Mouse (Mus musculus) T-helper 17 cell (primary cell): ENCODE results near the gene Fcor.

ENCODE experiments used
- in situ Hi-C, 2 experiments: fragments of 300-600 bp; cut with MboI, MseI; formaldehyde crosslinking; loops; 1 replicate in 1 of 2; 2 replicates in 1 of 2; pipeline ENCODE4 v1.15.1; 2025; ENCODE audit warnings: high pct_unique_total_duplicates in 2 of 2

The Fcor gene

DNA sequence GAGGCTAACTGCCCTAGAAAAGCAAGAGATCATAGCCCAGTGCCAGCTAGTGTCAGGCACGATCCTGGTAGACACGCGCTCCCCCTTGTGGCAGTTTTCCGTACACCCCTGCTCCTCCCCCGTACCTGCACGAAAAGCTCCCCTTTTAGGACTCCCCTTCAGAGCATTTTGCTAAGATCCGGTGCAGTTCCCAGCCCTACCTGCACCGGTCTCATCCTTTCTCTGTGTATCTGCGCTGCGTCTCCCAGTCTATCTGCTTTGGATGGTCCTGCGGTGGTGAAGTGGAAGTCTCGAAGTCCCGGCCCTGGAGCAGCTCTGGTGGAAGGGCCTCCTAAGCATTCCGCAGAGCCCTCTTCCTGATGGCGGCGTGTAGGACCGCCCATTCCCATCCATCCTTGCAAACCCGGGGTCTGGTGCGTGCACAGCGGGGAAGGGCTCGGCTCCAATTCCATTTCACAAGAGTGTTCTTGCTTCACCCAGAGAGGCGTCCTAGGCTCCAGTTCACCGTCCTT is at the start of gene Fcor:
Fcor (minus strand) TSS at position 383 of the 512 bp plus-strand sequence.
- in situ Hi-C loops, result loop anchor here (5.0 kb wide), 3 partner anchors 35 to 205 kb away; partner anchors contain the start of genes Pex11g (in 1 of the 2) and Stxbp2 (in 1 of the 2)

DNA sequence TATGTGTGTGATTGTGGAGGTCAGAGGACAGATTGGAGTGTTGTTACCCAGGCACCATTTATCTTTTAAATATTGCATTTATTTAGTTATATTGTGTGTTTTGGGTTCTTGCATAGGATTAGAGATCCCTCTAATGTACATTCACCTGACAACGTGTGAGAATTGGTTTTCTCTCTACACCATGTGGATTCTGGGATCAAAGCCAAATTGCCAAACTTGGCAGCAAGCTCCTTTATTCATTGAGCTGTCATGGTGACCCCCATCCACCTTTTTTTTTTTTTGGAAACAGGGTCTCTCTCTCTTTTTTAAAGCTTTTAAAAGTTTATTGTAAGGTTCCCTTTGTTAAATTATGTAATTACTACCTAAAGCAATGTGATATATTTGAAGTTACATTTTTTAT is 48.9 kb upstream of the Fcor start:
- in situ Hi-C loops, result loop anchor here in 1 of 2 experiments (25.0 kb wide), 1 partner anchor 641 kb away; no protein-coding TSS in a partner anchor

DNA sequence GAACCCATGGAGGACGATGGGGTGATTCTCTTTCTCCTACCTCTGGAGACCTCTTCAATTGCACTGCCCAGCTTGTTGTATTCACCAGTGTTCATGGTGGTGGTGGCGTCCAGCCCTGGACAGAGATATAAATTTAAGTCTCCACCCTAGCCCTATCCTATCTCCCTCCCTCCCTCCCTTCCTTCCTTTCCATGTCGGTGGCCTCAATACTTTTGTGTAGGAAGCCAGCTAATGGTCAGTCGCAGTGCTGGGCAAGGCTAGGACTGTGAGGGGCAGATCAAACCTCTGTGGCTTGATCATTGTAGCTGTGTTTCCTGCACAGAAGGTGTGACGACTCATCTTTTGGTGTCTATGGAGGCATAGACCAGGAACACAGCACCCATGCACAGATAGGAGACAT is 48.4 kb upstream of the Fcor start, which contains the start of gene Clec4g:
Clec4g (minus strand) TSS at position 101 of the 400 bp plus-strand sequence.
- in situ Hi-C loops, result loop anchor here in 1 of 2 experiments (25.0 kb wide), 1 partner anchor 642 kb away; no protein-coding TSS in a partner anchor

DNA sequence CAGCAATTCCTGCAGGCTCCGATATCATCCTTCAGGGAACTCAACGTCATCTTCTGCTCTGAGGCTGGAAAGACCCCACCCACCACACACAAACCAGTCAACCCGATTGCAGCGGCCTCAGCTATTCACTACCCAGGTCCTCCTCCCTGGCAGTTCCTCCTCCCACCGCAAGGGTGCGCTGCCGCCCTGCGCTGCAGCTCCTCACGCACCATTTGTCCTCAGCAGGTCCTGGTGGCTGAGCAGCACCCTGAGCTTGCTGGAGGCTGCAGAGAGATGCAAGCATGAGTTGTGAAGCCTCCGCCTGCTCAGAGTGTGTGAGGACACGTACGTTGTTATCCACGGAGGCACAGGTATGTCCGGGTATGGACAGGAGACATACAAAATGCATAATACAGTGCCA is 46.4 kb upstream of the Fcor start:
- in situ Hi-C loops, result loop anchor here in 1 of 2 experiments (25.0 kb wide), 1 partner anchor 644 kb away; no protein-coding TSS in a partner anchor

DNA sequence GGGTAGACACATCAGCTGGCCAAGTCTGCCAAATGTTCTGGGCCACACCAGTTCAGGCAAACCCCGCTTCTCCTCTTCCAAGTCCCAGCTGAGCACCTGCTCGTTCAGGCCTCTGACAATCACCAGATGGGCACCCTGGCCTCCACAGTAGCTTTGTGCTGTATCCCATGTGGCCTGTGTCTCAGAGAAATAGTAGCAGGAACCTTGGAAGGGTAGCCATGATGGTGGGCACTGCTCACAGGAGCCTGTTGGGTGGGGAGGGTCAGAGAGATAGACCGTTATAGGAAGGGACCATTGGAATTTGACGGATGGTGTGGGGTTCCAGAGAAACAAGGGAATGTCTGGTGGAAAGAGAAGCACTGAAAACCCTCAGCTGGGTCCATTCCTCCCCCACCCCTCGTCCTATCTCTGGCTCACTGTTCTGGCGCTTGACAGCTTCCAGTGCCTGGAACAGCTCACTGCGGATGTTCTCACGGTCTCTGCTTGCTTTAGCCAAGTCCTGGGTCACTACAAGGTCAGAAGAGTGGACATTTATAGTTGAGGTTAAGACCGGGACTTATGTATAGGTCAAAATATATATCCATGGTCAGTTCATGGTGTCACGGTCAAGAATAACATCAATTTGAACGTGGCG is 45.3 kb upstream of the Fcor start:
- in situ Hi-C loops, result loop anchor here in 1 of 2 experiments (25.0 kb wide), 1 partner anchor 645 kb away; no protein-coding TSS in a partner anchor

DNA sequence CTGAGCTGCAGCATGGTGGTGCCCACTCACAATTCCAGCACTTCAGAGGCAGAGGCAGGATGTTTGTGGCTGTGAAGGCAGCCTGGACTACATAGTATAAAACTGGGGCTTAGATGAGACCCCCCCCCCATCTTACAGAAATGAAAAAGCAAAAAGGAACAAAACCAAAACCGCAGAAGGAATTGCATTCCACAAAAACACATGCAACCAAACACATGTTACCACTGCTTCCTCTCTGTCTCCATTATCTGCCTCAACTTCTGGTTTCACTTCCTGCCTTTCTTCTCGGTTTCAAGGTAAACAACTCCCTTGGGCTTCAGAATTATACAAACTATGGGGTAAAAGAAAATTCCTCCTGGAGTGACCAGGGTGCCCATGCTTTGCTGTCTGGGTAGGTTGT is 39.5 kb upstream of the Fcor start:
- in situ Hi-C loops, result loop anchor here in 1 of 2 experiments (25.0 kb wide), 1 partner anchor 651 kb away; no protein-coding TSS in a partner anchor

DNA sequence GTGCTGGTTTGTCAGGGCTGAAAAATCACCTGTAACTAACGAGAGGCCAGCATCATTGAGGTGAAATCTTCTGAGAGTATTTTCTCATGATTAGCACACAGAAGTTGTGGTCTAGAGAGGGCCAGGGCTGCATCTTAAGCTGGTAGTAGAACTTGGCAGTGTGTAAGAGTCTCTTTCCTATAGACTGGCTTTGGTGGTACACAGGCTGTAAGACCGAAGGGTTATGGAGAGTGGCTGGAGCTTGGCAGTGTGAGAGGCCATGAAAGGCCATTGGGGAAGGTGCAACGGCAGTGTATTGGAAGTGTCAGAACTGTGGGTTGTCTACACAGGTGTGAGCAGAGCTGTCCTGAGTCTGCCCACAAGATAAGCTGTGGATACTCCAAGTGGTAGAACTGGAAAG is 38.1 kb upstream of the Fcor start:
- in situ Hi-C loops, result loop anchor here in 1 of 2 experiments (25.0 kb wide), 1 partner anchor 652 kb away; no protein-coding TSS in a partner anchor

DNA sequence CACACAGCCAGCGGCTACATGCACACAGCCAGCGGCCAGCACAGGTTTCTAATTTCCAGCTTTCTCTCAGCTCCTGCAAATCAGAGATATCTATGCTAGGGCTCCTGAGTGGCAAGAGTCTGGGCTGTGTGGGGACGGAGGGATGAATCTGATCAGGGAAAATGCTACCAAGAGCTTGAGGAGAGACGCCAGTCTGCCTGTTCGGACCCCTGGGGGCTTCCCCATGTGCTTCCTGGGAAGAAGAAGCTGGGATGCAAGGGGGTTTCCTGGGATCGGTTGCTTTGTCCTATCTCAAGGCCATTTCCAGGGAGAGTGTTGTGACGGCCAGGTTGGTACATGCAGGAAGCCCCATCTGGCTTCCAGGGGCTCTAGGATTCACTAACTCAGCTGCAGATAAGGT is 35.4 kb upstream of the Fcor start:
- in situ Hi-C loops, result loop anchor here in 1 of 2 experiments (25.0 kb wide), 1 partner anchor 655 kb away; no protein-coding TSS in a partner anchor

DNA sequence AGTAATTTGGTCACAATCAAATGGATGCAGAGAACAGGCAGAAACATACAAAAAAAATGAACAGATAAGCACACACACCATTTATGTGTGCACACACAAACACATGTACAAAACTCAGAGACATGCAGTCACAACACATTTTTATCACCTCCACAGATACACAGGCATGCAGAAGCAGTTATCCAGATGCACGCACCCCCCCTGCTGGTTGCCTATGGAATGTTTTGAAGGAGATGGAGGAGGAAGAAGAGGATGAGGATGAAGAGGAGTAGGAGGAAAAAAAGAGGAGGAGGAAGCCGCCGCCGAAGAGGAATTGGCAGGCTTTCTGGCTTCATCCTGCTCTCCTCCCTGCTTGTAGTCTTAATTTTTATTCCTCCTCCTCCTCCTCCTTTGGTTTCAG is 33.5 kb upstream of the Fcor start:
- in situ Hi-C loops, result loop anchor here in 1 of 2 experiments (25.0 kb wide), 1 partner anchor 657 kb away; no protein-coding TSS in a partner anchor

DNA sequence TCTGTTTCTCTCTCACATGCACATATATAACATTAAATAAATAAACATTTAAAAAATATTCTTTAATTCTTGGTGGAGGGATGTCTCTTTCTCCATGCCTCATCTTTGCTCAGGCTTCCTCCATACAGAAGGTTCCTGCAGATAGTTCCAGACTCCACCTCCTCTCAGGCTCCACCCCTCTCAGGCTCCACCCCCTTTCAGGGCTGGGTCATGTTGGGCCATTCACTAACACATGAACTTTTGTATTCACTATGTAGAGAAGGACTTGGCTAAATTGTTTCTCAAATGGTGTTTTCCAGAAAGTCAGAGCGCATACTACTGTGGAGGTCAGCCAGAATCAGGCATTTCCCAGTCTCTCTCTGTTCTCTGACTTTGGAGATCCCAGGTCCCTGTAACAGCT is 29.3 kb upstream of the Fcor start:
- in situ Hi-C loops, result loop anchor here in 1 of 2 experiments (25.0 kb wide), 1 partner anchor 661 kb away; no protein-coding TSS in a partner anchor

DNA sequence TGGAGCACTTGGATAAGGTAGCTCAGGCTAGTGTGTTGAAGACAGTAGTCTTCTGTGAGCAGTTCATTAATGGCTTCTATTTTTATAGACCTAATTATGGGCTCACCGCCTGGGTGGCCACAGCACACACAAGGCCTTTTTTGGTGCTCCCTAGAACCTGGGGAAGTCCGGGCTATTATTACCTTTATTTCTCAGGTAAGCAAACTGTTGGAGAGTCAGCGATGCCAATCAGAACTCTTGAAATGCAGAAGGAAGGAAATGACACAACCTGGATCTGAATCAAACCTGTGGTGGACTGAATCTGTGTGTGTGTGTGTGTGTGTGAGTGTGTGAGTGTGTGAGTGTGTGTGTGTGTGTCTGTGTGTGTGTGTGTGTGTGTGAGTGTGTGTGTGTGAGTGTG is 22.0 kb upstream of the Fcor start, which contains the start of gene Fcer2a:
Fcer2a (minus strand) TSS at position 55 of the 400 bp plus-strand sequence.
- in situ Hi-C loops, result loop anchor here in 1 of 2 experiments (10.0 kb wide), 1 partner anchor 671 kb away; no protein-coding TSS in a partner anchor

DNA sequence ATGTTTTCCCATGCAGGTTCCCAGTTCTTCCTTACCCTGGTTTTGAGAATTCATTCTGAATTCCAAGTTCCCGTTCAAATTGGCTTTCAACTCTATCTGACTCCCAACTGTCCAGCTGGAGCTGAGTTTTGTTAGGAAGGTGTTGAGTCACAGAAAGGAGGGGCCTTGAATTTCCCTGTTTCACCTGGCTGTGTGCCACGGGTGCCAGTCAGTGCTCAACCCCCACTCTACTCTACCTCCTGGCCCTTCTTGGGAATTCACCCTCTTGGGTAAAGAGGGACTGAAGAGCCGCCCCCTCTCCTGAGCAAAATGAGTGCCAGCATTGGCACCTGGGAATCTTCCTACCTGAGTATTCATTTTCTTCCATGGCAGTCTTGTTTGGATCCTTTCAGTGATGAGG is 18.6 kb upstream of the Fcor start:
- in situ Hi-C loops, result loop anchor here in 1 of 2 experiments (10.0 kb wide), 1 partner anchor 674 kb away; no protein-coding TSS in a partner anchor

DNA sequence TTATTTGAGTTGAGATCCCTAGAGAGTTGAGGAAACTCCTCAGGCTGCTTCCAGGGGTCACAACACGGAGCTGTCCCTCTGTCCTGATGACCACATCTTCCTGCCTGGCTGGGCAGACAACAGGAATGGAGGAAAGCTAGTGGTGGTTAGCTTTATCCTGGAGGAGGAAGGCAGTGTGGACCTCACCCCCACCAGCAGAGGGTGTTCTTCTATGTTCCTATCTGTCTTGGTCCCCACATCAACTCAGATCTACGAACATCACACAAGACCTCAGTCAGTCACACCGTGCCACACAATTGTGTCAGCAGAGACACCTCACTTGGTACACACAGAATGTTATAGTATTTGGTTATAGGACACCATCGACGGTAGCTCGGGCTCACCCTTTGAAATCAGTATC is 15.4 kb upstream of the Fcor start:
- in situ Hi-C loops, result no loop called here

DNA sequence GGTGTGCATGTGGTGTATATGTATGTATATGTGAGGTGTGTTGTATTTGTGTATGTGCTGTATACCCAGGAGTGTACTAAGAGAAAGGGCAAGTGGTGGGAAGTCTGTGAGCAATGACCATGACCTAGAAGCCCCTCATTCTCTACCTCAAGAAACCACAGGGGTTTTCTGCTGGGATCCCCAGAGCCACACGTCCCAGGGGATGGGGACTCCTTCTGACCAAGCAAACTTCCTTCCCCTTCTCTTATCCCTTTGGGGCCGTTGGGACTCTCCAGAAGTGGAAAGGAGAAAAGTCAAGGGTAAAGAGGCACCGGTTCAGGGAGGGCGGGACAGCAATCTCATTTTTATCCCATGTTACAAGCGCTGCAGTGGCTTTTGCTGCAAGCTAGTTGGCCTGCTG is 13.3 kb upstream of the Fcor start:
- in situ Hi-C loops, result no loop called here

DNA sequence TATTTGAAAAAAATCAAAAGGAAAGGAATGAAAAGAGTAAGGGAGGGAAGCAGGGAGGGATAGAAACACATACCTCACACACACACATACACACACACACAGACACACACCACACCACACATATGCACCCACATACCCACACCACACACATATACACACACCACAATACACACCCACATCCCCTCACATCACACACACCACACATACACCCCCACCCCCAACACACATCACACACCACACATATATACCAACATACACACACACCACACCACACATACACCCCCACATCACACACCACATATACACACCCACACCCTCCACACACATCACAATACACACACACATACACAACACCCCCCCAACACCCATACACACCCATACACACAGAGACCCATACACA is 12.4 kb upstream of the Fcor start:
- in situ Hi-C loops, result no loop called here

DNA sequence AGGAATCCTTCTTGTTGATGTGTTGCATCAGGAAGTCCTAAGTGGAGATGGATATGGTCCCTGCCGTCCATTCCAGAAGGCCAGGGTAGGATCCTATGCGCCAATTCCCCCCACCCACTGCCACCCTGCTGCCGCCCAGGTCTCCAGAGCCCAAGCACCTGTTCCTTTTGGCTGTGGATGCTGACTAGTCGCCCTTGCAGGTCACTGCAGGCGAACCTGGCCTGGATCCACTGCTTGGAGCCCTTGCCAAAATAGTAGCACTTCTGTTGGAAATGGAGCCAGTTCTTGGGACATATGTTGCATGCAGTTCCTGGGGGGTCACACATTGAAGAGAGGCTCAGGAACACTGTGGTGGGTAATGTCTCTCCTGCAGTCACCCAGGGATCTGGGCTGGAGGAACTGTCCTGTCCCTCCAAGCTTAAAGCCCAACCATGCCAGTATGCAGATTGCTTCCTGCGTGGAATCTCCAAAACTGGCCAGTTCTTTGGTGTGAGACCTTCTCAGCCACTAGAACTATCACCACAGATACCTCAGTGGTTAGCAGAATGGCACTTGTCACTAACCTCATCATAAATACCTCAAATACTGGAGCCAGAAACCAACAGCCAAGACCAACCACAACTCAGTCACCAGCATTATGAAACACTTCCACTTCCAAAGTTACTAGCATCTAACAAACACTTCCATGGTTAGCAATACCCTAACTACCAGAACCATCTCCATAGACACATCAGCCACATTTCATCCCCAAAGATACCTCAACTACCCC is 11.4 kb upstream of the Fcor start:
- in situ Hi-C loops, result no loop called here

DNA sequence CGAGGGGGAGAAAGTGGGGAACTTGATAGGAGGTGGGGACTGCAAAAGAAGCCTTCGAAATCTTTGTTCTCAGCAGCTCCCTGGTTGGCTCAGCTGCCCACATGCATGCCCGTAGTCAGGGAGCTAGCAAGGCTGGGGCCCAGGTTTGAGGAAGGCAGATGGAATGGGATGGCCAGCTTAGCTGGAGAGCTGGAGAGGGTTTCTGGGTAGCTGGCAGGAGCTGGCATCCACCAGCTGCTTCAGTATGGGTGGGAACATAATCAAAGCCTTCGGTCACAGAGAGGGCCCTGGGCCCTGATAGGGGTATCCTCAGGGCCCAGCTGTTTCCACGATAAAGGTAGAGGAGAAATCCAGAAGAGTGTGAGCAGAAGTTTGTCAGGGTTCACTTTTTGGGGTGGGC is 10.3 kb upstream of the Fcor start:
- in situ Hi-C loops, result no loop called here

DNA sequence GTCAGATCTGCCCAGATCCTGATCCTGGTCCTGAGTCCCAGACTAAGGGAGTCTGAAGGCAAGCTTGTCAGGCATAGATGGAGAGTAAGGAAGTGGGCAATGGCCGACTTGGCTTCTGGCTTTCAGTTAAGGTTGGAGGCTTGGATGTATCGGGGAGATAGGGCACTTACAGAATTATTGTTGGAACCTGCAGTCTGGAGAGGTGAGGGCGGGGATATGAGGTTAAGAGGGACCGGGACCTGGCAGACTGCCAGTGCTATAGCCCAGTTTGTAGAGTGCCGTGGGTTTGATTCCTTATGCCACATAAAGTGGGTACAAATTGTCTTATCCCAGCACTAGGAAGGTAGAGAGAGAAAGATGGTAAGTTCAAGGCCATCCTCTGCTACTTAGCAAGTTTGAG is 7.5 kb upstream of the Fcor start:
- in situ Hi-C loops, result loop anchor here (5.0 kb wide), 2 partner anchors 212 to 322 kb away; partner anchors contain the start of gene Pex11g (in 1 of the 2)

DNA sequence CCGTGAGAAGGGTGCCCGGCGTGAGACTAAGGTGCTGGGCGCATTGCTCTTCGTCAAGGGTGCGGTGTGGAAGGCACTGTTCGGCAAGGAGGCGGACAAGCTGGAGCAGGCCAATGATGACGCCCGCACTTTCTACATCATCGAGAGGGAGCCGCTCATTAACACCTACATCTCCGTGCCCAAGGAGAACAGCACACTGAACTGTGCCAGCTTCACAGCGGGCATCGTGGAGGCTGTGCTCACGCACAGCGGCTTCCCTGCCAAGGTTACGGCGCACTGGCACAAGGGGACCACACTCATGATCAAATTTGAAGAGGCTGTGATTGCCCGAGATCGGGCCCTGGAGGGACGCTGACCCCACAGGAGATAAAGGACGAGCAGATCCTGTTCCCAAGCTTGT is 7.1 kb upstream of the Fcor start:
- in situ Hi-C loops, result loop anchor here (5.0 kb wide), 2 partner anchors 212 to 322 kb away; partner anchors contain the start of gene Pex11g (in 1 of the 2)

DNA sequence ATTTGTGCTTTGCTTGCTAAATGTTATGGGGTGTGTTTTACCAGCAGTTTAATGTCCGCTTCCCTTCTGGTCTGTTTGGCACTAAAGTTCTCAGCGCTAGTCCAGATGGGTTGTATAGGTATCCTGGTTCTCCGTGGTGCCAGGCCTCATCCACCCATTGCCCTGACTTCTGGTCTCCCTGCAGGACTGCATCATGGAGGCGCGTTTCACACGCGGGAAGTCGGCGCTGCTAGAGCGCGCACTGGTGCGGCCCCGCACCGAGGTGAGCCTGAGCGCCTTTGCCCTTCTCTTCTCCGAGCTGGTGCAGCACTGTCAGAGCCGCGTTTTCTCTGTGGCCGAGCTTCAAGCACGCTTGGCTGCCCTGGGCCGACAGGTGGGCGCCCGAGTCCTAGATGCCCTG is 6.7 kb upstream of the Fcor start:
- in situ Hi-C loops, result loop anchor here (5.0 kb wide), 2 partner anchors 212 to 322 kb away; partner anchors contain the start of gene Pex11g (in 1 of the 2)

DNA sequence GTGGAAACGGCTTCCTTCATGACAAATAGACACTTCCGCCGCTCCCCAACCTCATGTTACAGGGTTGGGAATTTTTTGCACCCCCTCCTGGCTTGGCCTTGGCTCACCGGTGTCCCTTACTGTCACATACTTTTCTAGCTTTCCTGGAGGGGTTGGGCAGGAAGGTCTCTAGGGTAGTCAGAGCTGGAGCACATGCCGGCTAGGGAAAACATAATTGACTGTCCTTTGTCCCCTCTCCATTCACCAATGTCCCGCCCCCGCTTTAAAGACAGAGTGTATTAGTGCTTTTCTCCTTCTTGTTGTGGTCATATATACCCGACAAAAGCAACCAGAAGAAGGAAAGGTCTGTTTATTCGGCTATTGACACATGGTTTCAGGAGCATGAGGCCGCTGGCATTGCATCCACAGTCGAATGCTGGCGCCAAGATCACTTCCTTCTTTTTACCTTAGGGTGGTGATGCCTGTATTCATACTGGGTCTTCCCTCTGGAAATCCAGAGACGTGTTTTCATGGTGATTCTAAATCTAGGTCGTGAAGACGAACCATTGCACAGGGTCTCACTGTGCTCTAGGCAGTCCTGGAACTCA is 4.9 kb upstream of the Fcor start:
- in situ Hi-C loops, result loop anchor here (5.0 kb wide), 2 partner anchors 210 to 320 kb away; partner anchors contain the start of gene Pex11g (in 1 of the 2)
